Mouse (Mus musculus) forebrain, embryonic 11.5 days (tissue): Measurements from ENCODE around the gene Catsperz. TPM values are rescaled to one million over a fixed set of nuclear protein-coding genes. Genes with fewer than 3 reads are reported as not detected.
A peak's percentile ranks its signal among the peaks of the same experiment; 100 is the strongest.

Source experiments
- ATAC-seq: fragments of 200-750 bp; cut with Nextera tagmentation; replicated peaks from 2 replicates; pipeline ENCODE4 v1.8.0; 2017; ENCODE audit warnings: moderate TSS enrichment; ENCODE audit not compliant: low FRiP score
- DNase-seq: peaks from one replicate; pipeline ENCODE4 v3.0.0-alpha.2; 2017; ENCODE audit warnings: low spot score
- H3K27ac ChIP-seq: fragments of 300-500 bp; sonication (generic); 2 replicates; pipeline ENCODE4 v1.5.1; 2014; ENCODE audit warnings: low read depth, low read length
- H3K27me3 ChIP-seq: fragments of 300-500 bp; sonication (generic); 2 replicates; pipeline ENCODE4 v1.6.1; 2014; ENCODE audit warnings: mild to moderate bottlenecking, low read length, mixed read lengths; ENCODE audit not compliant: control insufficient read depth, insufficient read depth
- H3K36me3 ChIP-seq: fragments of 300-500 bp; sonication (generic); 2 replicates; pipeline ENCODE4 v1.6.1; 2014; ENCODE audit warnings: mild to moderate bottlenecking, low read length, moderate library complexity, mixed read lengths; ENCODE audit not compliant: control insufficient read depth, insufficient read depth
- H3K4me1 ChIP-seq: fragments of 300-500 bp; sonication (generic); replicated peaks from 2 replicates; pipeline ENCODE4 v1.6.1; 2014; ENCODE audit warnings: low read length, mixed read lengths; ENCODE audit not compliant: control insufficient read depth, insufficient read depth
- H3K4me2 ChIP-seq: fragments of 300-500 bp; sonication (generic); 2 replicates; pipeline ENCODE4 v1.6.1; 2014; ENCODE audit warnings: low read depth, mild to moderate bottlenecking, low read length, moderate library complexity, mixed read lengths; ENCODE audit not compliant: severe bottlenecking
- H3K4me3 ChIP-seq: fragments of 300-500 bp; sonication (generic); 2 replicates; pipeline ENCODE4 v1.5.1; 2014; ENCODE audit warnings: low read depth, low read length
- H3K9ac ChIP-seq: fragments of 300-500 bp; sonication (generic); 2 replicates; pipeline ENCODE4 v1.6.1; 2014; ENCODE audit warnings: low read length
- H3K9me3 ChIP-seq: fragments of 300-500 bp; sonication (generic); 2 replicates; pipeline ENCODE4 v1.6.1; 2016; ENCODE audit warnings: low read length, mixed read lengths; ENCODE audit not compliant: control insufficient read depth
- WGBS: fragments of 180-500 bp; shearing (Covaris S2); extraction: QIAGEN DNeasy Blood & Tissue Kit; methylation state at CpG from one replicate; pipeline ENCODE4 v1.1.7; 2014; 5-methylcytosine and 5-hydroxymethylcytosine counted together
- polyA plus RNA-seq: library from polyadenylated mRNA; unstranded; fragments of >200 nt; fragmentation: Nextera tagmentation; extraction: Ambion mirVana; gene quantifications from 2 replicates; pipeline ENCODE4 v1.2.1, GENCODE M21; 2014

Gene Catsperz
- polyA plus RNA-seq, 1 experiment from 2014 or later = not detected

DNA sequence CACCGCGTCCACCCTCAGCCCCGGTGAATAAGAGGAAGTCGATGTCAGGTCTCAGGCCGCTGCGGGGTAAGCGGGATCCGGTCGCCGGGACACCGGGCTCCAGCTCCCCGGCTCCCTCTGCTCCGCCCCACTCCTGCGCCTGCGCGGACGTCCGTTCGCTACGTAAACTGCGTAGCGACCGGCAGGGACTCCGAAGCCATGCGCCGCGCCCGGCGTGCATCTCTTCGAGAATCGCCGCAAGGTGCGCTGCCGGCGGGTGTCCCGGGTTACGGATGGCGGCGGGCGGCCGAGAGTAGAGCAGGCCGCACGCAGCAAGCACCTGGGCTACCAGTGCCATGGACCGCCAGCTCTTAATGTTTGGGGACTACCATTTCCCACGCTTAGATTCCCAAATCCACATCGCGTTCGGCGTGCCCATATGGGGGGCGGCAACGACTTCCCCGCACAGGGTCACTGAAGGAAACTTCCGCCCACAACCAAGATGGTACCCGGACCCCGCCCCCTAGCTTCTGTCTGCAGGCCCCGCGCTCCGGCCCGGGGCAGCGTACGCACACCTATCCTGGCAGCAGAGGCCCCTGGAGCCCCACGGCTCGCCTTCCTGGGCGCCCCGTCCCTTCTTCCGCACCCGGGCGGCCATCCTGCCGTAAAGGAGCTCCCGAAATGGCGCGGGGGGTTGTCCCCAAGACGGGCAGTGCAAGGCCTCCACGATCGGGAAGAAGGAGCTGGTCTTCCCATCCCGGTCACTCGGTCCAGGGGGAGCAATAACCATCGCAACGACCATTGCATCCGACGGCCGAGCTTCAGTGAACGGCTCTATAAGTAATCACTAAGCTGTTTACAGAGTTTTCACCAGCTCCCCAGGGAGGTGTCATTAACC, 16.4 kb upstream of the Catsperz start, which contains the start of gene Bad:
Bad (plus strand) TSS at position 490 of the 877 bp plus-strand sequence.
- peaks cover 15% of the 10 kb centered on the region for H3K4me1 ChIP-seq
- H3K9ac ChIP-seq = peak within 1 kb of the TSS; percentile 91

DNA sequence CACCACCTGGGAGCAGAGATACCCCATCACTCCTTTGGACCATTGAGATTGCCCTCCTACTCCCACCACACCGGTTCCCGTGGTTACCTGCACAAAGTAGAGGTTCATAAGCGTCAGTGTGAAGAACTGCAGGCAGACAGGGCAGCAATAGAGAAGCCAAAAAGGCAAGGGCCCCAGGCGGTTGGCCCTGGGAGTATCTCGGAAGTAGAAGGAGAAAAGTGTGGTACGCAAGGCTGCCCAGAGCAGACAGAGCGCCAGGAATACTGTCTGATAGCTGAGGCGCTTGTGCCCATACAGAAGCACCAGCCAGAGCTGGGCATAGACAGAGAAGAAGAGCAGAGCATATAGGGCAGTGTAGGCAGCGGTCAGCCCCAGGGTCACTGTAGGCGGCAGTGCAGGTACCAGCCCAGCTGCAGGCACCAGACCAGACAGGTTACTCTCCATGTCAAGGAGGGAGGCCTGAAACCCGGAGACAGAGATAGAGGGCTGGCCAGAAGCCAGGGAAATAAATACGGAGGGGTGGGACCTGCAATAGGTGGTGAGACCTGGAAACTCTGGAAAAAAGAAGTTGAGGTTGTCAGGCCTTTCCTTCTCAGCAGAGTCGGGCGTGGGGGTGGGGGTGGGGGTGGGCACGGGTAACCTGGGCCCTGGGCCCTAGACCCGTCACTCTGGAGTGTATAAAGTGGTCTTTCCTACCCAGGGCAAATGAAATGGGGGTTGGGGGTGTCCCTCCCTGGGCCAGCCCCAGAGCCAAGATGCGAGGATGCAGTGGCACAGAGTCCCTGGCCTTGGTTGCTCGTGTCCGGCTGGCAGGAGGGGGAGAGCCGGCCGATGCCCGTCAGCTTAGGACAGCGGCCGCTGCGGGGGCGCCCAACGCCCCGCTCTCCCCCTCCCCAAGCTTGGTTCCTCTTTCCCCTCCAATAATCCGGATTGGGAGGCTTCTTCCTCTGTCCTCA, 15.5 kb upstream of the Catsperz start:
- no peak for DNase-seq
- Histone ChIP-seq H3K4me1 (peaks cover 15% of the 10 kb centered on the region), H3K9ac (peak overlapping the region; percentile 91), H3K36me3 (no peaks in the 10 kb centered on the region), H3K9me3 (no peaks in the 10 kb centered on the region), H3K4me3 (peak overlapping the region; percentile 65), H3K27ac (no peak overlapping the region), H3K4me2 (peak overlapping the region; percentile 97), H3K27me3 (peaks cover 5% of the 10 kb centered on the region; the same call in 1 of the 2 replicates)
- WGBS = 22% methylated on average over 29 of the region's 29 CpGs
- peak; percentile 29 for ATAC-seq

More for the DNA sequence above, 16.4 kb upstream of the Catsperz start, which contains the start of gene Bad:
- no peaks in the 10 kb centered on the region for H3K36me3 ChIP-seq
- H3K9me3 ChIP-seq = no peaks in the 10 kb centered on the region
- H3K27me3 ChIP-seq = no peaks in the 10 kb centered on the region
- peak within 1 kb of the TSS; percentile 91 for H3K27ac ChIP-seq
- under 1% methylated on average over 83 of the region's 83 CpGs for WGBS
- DNase-seq (peak; percentile 98), ATAC-seq (peak; percentile 86)
- H3K4me2 ChIP-seq = peak within 1 kb of the TSS; percentile 97
- peak within 1 kb of the TSS; percentile 65 for H3K4me3 ChIP-seq

DNA sequence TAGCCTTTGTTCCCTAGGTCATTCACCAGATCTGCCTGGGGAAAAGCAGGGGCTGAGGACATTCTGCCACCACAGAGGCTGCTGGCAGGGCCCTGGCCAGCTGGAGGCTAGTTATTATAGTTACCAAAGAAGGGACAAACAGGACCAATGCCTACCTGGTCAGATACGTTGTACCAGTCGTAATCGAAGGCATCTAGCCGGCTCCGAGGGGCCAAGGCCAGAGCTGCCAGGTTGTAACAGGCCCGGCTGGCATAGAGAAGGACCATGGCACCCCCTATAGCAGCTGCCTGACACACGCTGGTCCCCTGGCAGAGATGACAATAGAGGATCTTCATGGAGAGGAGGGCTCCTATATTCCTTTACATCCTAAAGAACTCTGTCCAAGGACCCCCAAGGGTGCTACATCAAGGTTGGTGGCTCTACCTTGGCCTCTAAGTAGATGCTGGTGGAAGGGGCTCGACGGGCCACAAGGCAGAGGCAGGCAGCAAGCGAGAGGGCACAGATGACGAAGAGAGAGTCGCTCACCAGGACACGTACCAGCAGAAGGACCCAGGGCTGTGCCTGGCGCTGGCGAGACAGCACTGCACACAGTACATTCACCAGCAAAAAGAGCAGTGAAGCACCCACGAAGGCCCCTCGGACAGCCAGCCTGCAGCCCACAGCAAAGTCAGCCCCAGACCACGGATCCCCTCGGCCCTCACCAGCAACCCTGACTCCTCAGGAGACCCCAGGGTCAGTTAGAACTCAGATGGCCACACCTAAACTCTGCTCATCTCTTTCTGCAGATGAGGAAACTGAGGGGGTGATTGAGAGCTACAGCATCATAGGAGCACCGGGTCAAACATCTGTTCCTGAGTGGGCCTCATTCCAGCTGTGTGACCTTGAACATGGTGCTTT, 14.2 kb upstream of the Catsperz start:
- Histone ChIP-seq H3K36me3 (no peaks in the 10 kb centered on the region), H3K9ac (no peak overlapping the region; the same call in 1 of the 2 replicates), H3K27ac (no peak overlapping the region), H3K4me1 (peaks cover 16% of the 10 kb centered on the region), H3K27me3 (peaks cover 19% of the 10 kb centered on the region), H3K9me3 (no peaks in the 10 kb centered on the region), H3K4me2 (no peak overlapping the region), H3K4me3 (no peak overlapping the region)
- no peak for ATAC-seq
- 88% methylated on average over 20 of the region's 20 CpGs for WGBS
- DNase-seq = no peak

DNA sequence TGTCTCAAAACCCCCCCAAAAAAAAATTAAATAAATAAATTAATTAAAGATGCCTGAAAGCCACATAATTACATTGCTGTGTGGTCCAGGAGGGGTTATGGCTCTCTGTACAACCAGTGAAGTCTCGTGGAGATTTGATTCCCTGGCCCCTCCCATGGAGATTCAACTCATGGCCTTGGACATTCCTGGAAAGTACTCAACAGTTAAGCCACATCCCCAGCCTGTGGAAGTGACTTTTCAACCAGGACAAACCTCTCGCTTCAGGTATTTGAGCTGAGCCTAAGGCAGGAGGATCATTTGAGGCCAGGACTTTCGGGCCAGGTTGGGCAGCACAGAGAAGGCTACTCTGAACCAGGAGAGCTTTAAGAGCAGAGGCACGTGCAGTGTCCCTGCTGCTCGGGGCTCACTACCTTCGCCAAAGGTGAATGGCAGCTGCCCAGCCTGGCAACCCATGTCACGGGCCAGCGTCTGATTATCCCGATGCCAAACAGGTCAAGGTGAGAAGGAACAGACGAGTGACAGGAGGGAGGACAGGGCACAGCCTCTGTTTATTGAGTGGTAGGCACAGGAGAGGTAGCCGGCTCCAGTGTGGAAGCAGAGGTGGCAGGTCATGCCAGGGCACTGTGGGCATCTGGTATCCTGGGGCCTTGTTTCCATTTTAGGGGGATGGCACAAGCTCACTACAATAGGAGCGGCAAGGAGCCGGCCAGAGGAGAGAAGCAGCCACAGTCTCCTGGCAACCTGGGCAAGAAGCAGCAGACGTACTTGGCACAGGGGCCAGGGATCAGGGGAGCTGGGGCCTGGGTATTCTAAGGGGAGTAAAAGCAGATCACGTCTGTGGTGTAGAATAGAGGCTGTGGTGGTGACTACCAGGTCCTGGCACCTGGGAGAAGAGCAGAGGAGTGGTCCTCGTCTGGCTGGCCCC, 12.6 kb upstream of the Catsperz start:
- H3K9me3 ChIP-seq = no peaks in the 10 kb centered on the region
- no peak overlapping the region for H3K4me3 ChIP-seq
- WGBS = 80% methylated on average over 16 of the region's 16 CpGs
- no peak for DNase-seq
- H3K4me1 ChIP-seq = peaks cover 19% of the 10 kb centered on the region; the same call in 1 of the 2 replicates
- H3K9ac ChIP-seq = no peak overlapping the region
- H3K27me3 ChIP-seq = peaks cover 34% of the 10 kb centered on the region
- no peak for ATAC-seq
- no peak overlapping the region for H3K4me2 ChIP-seq
- no peak overlapping the region for H3K27ac ChIP-seq
- no peaks in the 10 kb centered on the region for H3K36me3 ChIP-seq

DNA sequence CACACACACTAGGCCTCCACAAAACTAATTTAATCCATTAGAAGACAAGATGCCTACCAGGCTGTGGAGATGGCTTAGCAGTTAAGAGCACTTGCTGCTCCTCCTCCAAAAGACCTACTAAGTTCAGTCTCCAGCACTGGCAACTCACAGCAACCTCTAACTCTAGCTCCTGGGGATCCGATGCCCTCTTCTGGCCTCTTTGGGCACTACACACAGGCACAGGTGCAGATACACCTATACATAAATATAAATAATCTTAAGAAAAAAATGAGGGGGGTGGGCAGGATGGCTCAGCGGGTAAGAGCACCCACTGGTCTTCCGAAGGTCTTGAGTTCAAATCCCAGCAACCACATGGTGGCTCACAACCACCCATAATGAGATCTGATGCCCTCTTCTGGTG, 11.1 kb upstream of the Catsperz start:
- DNase-seq = no peak
- H3K36me3 ChIP-seq = no peaks in the 10 kb centered on the region
- H3K9me3 ChIP-seq = no peaks in the 10 kb centered on the region
- peaks cover 48% of the 10 kb centered on the region for H3K27me3 ChIP-seq
- no peak overlapping the region for H3K4me2 ChIP-seq
- no peak overlapping the region for H3K9ac ChIP-seq
- no peak overlapping the region for H3K27ac ChIP-seq
- ATAC-seq = no peak
- peaks cover 15% of the 10 kb centered on the region; the same call in 1 of the 2 replicates for H3K4me1 ChIP-seq
- 20% methylated on average over 3 of the region's 3 CpGs for WGBS
- no peak overlapping the region for H3K4me3 ChIP-seq

DNA sequence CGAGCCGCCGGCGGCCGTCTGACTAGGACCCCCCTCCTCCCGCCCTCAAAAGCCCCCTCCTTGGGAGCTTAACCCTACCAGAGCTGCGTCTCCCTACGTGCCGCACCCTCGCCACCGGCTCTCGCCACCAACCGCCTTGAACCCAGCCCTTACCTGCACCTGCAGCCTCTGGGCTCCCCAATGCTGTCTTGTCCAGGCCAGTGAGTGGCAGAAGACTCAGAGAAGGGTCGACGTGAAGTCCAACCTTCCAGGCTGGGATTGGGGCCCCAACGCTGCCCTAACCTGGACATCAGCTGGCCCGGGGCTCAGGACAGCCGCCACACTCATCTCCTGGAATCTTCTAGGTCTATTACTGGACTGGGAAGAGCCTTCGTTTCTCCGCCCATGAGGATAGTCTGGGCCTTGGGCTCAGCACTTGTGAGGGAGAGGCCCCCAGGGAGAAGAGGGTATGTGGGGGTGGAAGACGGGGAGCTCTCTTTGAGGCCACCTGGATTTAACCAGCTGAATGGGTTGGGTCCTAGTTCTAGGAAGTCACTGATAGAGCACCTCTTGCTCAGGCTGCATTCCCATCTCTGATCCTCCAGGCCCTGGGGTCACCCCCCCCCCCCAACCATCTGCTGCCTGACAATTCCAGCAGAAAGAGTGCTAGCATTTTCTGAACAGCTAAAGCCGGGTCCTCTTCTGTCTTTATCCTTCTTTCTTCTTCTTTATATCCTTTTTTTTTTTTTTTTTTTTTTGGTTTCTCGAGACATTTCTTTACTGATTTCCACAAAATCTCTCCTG, 9.2 kb upstream of the Catsperz start, which contains the start of gene Kcnk4:
Kcnk4 (minus strand) TSS at position 321 of the 783 bp plus-strand sequence.
- Histone ChIP-seq H3K4me1 (peaks cover 7% of the 10 kb centered on the region; the same call in 1 of the 2 replicates), H3K36me3 (no peaks in the 10 kb centered on the region), H3K4me3 (peak within 1 kb of the TSS; percentile 22), H3K4me2 (peak within 1 kb of the TSS; percentile 41), H3K27ac (no peak within 1 kb of the TSS), H3K9me3 (no peaks in the 10 kb centered on the region), H3K27me3 (peaks cover 57% of the 10 kb centered on the region), H3K9ac (peak within 1 kb of the TSS; percentile 5; the same call in 1 of the 2 replicates)
- ATAC-seq = no peak
- WGBS = 10% methylated on average over 23 of the region's 23 CpGs
- no peak for DNase-seq
